Mouse (Mus musculus) embryo, embryonic 11.5 days (tissue): Measurements from ENCODE around the gene Ajm1.
A peak's percentile ranks its signal among the peaks of the same experiment; 100 is the strongest.

ENCODE experiments used
- DNase-seq: peaks from one replicate; pipeline ENCODE4 v3.0.0-alpha.2; 2012; ENCODE audit warnings: low read depth, low spot score

Gene Ajm1

DNA sequence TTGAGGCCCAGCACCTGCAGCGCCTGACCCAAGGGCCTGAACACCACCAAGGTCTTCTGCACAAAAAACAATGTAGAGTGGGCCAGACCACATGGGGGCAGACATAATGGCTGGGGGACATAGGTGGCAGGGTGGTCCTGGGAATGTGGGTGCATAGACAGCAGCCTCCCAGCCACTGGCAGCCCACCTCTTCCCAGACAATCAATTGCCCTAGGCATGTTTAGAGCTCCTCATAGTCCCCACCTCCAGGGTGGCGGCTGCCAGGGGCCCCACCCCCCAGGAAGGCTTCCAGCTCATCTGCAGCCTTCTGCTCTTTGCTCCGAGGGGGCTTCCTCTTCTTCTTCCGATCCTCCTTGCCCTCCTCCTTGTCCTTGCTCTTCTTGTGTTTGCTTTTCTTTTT lies 2.0 kb upstream of the Ajm1 start:
- no peak for DNase-seq

DNA sequence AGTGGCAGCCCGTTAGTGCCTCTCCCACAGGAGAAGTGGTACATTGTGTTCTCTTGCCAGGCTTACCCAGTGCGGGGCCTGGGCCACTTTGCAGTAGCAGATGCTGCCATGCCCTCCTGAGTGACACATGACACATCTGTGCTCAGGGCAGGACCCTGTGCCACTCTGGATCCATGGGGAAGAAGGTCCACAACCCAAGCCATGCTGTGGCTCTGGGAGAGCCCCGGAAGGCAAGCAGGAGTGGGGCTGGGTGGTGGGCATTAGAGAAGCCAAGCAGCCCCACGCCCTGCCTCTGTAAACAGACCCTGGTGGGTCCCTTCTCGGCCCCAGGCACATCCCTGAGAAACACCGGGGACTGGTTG lies 1.5 kb upstream of the Ajm1 start:
- DNase-seq, result no peak

DNA sequence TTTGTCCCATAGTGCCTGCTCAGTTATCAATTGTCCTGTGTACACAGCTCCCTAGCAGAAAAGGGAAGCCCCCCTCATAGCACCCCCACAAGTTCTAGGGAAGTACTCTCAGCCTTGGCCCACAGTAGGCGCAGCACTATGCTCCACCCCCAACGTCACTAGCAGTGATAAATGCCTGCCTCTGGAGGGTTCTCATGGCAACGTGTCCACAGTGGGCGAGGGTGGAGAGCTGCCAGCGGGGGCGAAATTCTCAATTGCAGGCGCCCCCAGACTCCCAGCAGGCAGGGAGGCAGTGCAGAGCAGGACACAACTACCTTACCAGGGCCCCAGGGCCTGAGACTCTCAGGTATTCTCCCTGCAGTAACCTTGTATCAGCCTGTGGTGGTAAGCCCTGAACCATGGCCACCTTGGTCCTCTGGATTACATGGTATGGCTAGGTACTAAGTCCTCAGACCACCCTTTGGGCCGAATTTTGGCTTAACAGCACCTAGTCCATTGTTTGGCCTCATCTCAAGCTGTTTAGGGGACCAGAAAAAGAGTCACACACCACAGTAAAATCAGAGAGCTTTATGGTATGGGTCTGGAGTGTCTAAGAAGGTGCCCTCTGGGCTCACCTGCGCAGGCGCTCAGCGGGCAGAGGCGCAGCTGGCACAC lies 1.0 kb upstream of the Ajm1 start:
- DNase-seq, result no peak

DNA sequence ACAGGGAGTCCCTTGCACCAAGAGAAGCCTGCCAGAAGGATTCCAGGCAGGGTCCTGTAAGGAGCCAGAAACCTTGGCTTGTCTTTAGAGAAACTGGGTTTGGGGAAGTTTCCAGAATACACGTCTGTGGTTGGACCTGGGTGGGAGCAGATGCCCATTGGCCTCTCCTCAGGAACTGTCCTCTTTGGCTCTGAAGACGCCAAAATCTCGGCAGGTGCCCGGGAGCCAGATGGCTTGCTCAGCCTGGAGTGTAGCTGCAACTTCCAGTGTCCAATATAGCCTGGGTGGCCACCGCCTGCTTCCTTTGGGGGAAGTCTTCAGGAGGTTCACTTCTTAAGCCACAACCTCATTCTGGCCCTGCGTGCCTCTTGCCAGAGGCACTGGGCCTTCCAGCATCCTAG lies 344 bp upstream of the Ajm1 start:
- DNase-seq, result no peak

DNA sequence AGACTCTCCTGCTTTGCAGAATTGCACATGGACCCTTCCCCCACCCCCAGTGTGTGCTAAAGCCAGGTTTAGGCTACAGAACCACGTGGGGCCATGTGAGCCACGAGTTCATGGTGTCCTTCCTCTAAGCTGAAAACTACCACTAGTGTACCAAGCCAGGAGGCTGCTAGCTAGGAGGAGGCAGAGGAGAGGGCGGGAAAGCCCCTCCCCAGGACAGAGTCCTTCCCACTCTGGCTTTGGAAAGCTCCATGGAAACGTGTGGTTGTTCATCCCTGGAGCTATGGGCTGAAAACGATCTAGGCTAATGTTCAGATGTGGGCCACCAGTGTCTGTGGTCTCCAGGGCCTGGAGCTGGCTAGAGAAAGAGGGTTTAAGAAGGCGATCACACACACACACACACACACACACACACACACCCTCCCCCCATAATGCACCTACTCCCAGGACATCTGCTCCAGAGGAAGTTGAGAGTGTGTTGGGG lies 896 bp downstream of the Ajm1 start:
- no peak for DNase-seq

DNA sequence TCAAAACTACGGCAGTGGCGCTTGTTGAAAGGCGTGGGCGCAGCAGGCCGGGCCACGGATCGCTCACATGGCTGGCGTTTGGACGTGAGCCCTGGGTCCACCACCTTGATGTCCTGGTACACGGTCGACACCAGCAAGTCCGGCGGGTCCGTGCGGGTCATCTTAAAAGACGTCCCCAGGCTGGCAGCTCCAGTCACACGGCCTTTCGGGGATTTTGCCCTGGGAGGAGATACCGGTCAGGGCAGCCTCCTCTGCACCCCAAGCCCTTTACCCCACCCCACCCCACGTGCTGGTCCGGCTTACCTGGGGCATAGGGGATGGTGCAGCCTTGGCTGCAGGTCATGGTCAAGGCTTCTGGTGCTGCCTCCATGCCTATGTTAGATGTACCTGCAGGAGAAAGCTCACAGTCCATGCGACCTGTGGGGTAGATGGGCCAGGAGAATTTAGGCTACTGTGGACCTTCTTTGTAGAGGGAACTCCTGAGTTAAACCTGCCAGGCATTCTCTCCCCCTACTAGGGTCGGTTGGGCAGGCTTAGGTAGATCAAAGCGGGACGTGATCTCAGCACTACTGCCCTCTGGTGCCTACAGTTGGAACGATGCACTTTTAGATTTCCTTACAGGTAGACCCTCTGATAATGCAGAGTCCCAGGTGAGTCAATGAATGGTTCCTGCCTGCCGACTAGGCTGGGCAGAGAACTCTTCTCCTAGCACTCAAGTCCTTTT lies 1.7 kb downstream of the Ajm1 start:
- DNase-seq, result no peak

DNA sequence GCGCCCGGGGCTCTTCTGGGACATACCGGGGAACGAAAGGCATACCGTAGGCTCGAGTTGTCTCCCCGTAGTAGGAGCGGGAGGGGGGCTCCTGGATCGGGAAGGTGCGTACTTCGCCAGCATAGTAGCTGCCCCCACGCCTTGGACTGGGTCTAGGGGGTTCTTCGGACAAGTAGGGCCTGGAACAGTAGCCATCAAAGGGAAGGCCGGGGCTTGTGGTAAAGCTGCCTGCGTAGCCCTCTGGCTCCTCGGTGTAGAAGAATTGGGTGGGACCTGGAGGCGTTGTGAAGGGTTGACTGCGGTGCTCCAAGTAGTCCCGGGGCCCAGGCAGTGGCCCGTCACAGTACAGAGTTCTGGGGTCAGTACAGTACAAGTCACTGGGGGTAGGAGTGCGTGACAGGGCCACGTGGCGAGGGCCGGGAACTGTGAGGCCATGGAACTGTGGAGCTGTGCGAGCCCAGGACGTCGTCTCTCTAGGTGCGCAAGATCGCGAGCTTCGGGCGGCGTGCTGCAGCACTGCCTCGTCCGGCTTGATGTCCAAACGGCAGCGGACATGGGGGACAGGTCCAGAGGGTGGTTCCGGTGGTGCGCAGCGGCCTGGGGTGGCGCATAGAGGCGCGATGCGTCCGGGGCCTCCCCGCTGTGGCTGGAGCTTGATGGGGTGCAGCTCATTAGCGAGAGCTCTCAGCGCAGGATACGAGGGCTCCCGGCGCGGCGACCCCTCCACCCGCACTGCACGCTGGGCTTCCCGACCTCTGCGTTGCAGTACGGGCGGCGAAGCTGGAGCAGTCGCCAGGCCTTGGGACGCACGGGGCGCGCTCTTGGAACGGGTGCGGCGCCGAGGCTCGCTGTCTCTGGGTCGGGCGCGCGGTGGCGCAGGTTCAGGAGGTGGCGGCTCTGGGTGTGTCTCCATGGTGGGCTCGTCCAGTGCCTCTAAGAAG lies 2.5 kb downstream of the Ajm1 start:
- no peak for DNase-seq

DNA sequence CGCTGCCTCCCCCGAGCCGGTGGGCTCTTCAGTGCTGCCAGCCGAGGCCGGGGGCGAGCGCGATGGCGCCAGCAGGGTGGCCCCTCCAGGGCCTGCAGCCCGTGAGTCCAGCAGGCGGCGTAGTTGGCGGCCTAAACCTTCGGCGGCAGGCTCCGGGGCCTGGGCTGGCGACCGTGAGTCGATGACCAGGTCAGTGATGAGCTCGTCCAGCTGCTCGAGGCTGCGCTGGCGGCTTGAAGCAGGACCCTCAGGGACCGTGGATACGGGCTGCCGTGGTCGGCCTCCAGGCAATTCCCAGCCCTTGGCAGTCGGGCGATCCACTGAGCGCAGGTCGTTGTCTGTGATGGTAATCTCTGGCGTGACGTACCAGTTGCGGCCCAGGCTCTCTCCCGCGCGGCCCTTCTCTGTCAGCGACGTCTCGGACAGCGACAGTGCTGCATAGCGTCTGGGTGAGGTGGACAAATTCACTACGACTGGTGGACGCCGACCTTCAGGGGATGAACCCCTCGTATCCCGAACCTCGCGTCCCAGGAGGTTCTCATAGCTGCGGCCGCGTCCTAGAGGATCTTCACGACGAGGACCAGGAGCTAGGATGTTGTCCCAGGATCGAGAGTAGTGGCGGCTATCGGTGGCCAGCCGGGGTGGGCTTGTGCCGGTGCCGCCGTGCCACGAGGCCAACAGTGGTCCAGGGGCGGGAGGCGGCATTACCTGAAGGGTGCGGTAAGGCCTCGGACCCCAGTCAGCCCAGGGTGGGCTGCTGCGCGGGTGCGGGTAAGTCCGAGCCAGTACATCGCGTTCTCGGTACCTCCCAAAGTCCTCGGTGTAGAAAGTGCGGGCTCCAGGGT lies 3.4 kb downstream of the Ajm1 start:
- no peak for DNase-seq

DNA sequence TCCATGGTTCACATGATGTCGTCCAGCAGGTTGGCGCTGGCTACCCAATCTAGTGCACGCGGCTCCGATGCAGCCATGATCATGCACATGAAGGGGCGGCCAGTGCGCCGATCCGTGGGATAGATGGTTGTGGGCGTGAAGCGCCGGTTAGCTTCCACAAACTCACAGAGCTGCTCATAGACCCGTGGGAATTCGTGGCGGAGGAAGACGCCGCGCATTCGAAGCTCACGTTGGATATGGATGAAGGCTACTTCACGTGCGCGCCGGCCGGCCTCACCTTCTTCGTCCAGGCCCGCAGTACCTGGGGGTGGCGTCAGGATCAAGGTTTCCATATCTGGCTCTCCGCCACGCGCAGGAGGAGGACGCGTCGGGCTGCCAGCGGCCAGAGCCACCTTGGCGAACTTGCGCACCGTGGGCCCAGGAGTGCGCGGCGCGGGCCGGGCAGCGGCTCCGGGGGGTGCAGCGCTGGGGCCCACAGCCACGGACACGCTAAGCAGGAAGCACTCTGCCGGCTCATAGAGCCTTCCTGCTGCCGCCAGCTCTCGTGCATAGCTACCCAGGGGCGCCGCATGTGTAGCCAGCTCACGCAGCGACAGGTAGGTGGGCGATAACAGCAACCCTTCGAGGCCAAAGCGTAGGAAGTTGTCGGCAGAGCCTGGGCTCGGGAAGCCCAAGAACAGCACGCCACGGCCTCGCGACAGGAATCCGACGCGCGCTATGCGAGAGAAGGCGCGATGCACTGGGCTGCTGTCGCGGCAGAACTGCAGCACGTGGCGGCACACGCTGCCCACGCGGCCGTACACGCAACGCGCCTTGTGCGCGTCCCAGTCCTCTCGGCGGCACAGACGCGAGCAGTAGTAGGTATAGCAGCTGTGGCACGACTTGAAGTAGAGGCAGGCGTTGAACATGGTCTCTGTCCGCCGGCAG lies 4.3 kb downstream of the Ajm1 start:
- no peak for DNase-seq

DNA sequence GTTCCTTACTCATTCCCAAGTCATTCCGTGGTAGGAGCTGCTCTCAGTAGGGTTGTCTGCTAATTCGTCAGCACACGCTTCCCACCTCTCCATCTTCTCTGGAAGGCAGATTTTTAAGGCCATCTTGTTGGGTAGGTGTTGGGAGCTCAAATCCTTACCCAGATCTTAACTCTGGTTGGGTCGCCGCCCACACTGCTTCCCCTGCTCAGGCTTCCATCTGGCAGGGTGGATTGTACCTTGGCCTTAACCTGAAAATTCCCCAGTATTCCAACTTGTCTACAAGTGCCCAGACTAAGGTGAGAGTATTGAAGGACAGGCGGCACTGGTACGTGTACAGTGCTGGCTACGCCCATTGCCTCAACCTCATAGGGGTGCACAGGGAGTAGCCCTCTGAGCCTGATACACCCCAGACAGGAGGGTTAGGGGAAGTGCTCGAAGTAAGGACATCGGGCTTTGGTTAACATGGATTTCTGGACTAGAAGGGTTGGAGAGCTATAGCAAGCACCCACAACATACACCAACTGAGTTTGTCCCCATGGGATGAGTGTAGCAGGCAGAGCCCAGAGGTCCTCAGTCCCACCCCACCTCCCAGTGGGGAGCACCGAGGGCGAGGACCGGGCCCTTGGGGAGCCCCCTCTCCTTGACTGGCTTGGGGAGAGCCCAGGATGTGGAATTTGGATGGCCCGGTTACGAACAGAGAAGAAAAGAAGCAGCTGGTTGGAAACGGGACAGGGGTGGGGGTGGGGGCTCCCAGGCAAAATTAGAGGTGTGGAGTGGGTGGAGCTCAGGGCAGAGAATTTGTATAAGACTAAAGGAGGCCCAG lies 5.3 kb downstream of the Ajm1 start:
- DNase-seq, result no peak

DNA sequence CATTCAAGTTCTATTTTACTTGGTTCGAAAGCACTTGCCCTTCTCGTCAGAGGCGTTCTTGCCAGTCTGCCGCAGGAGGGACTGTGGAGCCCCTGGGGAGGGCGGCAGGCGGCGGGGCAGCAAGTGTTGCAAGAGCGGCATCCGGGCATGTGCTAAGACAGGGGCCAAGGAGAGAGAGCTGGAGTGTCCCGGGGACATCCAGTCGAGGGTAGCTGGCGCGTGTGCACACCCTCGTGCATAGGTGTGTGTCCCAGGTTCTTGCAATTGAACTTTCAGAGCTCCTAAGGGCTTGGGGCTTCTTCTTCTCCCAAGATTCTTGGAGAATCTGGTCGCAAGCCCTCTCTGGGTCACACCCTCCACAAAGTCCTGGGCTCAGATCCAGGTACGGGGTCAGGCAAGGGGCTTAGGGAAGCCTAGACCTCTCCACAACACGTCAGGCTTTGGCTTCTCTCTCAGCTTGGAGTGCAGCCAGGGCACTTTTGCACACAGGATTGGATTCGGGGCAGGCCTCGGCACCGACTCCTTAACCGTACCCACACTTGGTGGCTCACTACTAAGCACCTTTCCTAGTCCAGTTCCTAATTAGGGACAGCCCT lies 6.0 kb downstream of the Ajm1 start:
- no peak for DNase-seq

DNA sequence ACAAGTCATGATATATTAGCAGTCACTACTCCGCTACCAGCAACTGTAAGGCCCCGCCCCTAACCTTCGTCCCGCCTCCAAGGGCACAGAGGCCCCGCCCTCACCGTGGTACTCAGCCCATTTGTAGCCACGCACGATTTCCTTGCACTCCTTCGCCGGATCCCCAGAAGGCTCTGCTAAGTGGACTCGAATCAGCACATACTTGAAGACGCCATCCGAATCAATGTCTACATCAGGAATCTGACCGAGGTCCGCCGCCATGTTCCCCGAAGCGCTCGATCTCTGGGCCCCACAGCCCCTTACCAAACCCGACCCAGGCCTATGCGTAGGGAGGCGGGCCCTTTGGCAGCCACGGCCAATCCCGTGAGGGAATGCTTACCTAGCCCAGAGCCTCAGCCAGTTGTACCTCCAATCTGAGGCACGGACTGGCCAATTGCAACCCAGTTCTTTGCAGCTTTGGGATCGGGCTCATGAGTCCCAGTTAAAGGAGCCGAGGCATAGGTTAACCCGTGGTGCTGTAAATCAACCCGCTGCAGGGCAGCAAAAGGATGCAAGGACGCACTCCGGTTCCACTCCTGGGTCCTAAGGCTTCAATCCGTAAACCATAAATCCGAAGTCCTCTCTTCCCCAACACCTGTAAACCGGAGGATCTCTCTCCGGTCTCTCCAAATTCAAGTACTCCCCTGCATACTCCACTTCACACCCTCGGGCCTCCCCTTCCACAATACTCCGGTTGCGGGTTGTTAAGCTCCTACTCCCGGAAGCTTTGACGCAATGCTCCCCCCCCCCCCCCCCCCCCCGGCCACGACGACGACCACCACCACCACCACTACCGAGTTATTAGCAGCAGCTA lies 6.8 kb downstream of the Ajm1 start, which contains the start of the genes Mamdc4 and Phpt1:
TSS of gene Mamdc4 (minus strand) at position 267 of the 853 bp plus-strand sequence.
TSS of gene Phpt1 (minus strand) at position 646 of the 853 bp plus-strand sequence.
- DNase-seq, result peak; percentile 95

DNA sequence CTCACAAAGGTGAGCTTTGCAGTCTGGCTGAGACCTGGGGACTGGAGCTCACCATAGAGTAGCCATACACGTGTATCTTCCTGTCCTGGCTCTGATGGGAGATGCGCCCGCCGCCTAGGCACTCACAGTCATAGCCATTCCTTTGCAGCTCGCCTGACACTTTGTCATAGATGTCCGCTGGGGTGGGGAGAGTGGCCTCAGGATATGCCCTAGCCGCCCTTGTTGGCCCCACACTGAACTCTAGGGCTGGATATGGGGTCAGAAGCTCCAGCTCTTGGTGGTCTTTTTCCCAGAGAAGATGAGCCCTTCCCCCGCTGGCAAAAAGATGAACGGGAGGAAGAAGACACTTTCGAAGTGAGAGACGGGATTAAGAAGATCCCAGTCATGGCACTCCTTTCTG lies 7.4 kb downstream of the Ajm1 start:
- no peak for DNase-seq

DNA sequence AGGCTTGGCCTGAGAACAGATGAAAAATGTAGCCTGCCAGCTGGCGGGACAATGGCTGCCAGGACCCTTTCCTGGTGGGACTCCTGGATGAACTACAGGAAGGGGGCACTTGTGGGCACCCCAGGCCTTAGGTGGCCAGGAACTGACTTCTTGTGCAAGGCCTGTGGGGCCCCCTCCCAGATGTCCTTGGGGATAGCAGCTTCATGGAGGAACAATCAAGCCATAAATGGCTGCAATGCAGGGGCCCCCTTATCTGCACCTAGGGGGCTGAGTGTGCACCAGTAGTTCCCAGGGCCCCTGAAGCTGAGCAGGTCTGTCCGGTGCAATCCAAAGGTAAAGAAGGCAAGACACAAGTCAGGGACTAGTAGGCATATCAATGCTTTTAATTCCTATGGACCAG lies 8.5 kb downstream of the Ajm1 start:
- DNase-seq, result no peak

DNA sequence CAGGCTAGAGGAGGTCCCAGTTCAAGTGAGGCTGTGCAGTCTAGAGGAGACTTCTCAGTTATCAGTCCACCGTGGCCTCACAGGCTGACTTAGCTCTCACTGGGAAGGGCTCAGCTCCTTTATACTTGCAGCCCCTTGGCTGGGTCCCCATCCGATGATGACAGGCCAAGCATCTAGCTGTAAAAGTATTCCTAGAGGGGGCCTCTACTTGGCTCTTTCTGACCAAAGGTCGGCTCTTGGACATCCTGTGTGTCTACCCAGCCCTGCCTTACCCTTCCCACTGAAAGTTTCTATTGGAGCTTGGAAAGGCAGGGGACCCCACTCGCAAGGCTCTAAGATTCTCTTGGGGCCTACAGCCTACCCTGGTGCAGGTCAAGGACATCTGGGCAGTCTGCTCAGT lies 10.3 kb downstream of the Ajm1 start:
- no peak for DNase-seq

DNA sequence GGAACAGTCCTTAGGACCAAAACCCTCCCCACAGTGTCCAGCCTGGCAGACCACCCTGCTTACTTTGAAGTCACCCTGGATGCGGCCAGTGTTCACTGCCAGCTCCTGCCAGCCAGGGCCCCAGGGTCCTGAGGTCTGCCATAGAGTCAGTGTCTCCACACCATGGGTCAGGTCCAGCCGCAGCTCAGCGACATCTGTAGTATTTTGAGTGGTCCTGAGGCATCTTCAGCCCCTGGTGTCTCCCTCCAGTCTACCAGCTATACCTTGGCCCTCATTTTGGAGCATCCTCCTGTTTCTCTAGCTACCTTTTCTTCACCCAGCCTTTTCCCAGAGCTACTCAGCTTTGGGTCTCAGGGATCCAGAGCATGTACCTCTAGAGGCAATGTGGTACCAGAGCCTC lies 12.2 kb downstream of the Ajm1 start:
- DNase-seq, result no peak

DNA sequence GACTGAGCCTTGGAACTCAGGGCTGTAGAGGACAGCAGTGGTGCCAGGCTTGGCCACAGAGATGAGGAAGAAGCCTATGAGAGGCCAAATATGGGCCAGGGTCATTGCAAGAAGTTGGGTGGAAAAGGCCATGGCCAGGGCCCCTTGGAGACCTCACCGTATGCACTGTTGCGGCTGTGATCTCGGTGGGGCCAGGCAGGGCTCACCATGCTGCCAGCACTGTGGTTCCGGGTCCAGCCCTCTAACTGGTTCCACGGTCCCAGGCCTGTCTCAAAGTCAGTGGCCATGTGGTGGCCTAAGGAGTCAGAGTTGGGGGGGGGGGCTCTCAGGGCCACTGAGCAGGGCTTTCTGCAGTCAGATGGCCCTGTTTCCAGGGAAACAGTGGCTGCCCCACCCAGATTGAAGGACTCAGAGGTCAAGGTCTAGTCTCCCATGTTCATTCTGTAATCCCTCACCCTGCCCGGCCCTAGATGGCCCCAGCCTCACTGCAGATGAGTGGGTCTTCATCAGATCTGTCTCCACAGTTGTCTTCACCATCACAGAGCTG lies 13.0 kb downstream of the Ajm1 start:
- DNase-seq, result no peak

DNA sequence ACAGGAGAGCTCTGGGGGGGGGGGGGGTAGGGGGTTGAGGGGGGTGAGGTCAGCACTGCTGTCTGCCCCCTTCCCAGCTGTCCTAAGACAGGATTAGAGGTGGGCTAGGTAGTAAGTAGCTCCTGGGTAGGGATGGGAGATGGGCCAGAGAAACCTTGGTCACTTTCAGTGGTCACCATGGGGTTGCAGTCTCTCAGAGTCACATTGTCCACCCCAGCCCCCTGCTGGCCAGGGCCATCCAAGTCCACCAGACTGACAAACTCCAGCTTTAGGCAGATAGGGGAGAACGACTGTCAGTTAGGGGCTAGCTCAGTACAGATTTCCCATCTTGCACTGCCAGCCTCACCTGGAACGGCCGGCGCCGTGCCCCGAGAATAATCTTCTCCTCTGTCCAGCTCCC lies 15.0 kb downstream of the Ajm1 start:
- no peak for DNase-seq
